Mouse (Mus musculus): ENCODE results near the gene Tex2.

DNA sequence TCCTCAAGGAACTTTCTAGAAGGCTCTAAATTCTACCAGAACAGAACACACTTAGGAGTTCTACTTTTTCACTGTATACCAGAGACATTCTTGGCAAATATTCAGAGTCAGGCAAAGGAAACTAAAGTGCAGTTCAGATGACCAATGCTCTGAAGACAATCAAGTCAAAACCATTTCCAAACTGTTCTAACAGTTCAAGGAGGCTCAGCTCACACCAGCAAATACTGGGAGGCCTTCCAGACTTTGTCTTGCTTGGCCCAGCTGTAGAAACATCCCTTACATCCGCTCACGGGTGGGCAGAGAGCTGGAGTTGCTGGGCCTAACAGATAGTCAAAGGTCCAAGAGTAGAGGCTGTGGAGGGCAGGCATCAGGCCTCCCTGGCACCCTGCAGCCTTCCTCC lies 34.1 kb downstream of the Tex2 start:
- TF ChIP-seq POLR2A (IDR thresholded peaks at IDR 0.05; ENCODE audit: borderline replicate concordance, insufficient read depth, low read length) (no peak), CTCF (IDR thresholded peaks at IDR 0.05; ENCODE audit: borderline replicate concordance, insufficient read depth, low read depth, low read length) (no peak)

Data from cerebellum, adult 2 months (tissue).